Mouse (Mus musculus) gonadal fat pad, adult 2 months (tissue): ENCODE measurements around the gene 5330417C22Rik. TPM values are rescaled to one million over a fixed set of nuclear protein-coding genes. Genes with fewer than 3 reads are reported as not detected.
A peak's percentile ranks its signal among the peaks of the same experiment; 100 is the strongest.
"Not testable (repeated sequence)": the region's sequence is repeated elsewhere in the genome, so short reads cannot be mapped to it uniquely, and the experiment has no call there.

ENCODE experiments used
- DNase-seq: peaks from one replicate; pipeline ENCODE4 v3.0.0-alpha.2; 2012; ENCODE audit warnings: low read depth
- polyA plus RNA-seq: library from polyadenylated mRNA; depleted of rRNA; stranded (reverse); fragments of >200 nt; gene quantifications from 2 replicates; pipeline ENCODE4 v1.2.3, GENCODE M21; 2012; rRNA removed

The 5330417C22Rik gene
- polyA plus RNA-seq = 0.20 and 0.55 TPM in 2 replicates

DNA sequence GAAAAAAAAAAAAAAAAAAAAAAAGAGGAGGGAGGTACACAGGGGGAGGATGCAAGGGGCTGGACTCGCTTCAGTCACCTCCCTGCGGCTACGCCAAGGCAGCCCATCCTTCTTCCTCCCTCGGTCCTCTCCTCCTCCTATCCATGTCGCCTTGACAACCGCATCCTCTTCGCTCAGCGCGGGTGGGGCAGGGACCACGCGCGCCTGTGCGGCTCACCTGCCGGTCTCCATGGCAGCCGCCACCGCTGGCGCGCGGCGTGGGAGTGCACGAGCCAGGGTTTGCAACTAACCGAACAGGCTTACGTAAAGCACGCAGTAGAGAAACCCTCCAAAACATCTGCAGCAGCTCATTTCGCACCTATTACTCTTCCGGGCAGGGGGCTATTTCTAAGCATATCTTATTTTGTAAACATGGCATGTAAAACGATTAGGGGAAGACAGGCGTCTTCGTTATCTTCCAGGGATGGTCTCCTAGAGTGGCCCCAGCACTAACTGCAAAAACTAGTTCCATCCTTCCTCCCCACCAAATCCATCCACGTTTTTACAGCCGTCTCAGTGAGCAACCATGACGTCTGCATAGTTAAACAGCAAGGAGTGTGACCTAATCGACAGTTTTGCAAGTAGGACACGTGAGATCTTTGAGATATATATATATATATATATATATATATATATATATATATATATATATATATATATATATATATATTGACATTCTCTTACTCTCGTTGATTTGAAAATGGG, at the start of gene 5330417C22Rik:
5330417C22Rik (minus strand) TSS at position 20 of the 744 bp plus-strand sequence.
- no peak for DNase-seq

DNA sequence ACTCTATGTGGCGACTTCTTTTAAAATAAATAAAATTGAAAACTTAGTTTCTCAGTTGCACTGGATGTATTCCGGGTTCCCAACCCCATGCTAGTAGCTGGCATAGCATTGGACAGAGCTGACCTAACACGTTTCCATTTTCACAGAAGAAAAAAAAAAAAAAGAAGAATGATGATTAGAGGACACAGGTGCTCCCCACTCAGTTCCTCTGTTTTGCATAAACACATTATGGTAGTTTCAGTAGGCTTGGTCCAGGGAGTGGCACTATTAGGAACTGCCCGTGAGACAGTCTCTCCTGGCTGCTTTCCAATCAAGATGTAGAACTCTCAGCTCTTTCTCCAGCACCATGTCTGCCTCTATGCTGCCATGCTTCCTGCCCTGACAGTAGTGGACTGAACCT, 48.2 kb upstream of the 5330417C22Rik start:
- no peak for DNase-seq

DNA sequence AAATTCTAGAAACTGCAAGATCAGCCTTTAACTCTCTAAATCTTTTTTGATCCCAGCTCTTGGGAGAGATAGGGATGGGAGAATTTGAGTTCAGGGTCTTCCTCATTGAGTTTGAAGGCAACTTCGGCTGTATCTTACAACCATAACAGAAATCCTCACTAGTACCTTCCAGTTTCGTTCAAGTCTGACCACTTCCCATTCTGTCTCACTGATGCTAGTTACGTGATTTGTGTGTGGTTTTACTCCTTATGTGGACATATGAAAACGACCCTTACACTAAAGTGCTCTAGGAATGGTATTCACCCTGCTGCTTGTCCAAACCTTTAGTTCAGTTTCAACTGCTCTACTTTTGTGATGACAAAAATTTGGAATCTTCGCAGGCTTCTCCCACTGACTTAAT, 37.7 kb upstream of the 5330417C22Rik start:
- no peak for DNase-seq

DNA sequence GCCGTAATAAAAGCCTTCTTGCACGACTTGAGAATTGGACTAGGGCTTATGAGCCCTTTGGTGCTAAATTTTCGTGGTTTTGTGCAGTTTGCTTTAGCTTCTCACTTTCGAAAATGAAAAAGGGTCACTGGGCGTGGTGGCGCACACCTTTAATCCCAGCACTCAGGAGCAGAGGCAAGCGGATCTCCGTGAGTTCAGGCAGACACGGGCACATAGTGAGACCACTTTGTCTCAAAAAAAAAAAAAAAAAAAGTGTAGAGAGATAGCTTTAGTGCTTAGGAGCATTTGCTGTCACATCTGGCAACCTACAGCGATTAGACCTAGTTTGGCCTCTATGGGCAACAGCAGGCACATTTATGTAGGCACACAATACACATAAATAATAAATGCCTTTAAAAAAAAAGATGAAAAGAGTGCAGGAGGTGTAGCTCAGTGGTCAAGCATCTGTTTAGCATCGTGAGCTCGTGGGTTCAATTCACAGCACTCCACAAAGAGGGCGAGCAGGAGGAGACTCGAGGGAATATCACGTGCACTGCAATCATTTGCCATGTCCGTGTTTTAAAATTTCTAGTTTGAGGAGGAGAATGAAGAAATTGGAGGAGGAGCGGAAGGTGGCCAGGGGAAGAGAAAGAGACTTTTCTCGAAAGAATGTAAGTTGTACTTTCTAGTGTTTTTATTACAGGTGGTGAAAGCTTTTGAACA, 36.1 kb upstream of the 5330417C22Rik start:
- DNase-seq = no peak

DNA sequence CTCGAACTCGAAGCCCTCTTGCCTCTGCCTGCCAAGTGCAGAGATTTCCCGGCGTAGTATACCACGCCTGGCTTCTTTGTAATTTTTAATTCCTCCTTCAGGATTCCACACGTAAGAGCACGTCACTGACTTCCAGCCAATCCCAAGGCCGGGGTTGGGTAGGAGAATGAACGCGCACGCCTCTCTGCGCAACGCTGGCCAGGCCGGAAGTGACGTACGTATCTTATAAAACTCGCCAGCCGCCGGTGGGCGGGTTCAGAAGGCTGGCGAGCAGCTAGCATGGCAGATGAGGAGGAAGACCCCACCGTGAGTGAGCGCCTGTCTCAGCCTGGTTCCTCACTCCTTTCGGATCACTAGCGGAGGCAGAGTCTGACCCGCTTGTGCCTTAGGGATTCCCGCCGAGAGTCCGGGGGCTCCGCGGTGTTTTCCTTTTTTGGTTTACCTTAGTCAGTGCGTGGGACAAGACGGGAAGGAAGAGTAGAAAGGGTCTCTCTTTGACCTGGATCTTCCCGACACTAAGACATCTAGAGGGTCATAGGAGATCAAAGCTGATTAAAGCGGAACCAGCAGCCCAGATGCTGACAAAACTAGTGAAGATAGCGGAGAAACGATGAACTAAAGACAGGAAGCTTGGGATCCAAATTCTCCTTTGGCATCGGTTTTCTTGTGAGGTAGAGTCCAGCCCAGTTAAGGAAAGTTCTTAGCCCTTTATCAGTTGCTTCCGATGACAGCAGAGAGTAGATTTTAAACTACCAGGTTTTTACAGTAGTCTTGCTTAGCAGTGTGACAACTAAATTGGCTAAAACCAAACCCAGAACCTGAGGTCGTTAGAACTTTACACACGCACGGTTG, 35.3 kb upstream of the 5330417C22Rik start, which contains the start of gene Taf13:
Taf13 (plus strand) TSS at position 256 of the 852 bp plus-strand sequence.
- no peak for DNase-seq

DNA sequence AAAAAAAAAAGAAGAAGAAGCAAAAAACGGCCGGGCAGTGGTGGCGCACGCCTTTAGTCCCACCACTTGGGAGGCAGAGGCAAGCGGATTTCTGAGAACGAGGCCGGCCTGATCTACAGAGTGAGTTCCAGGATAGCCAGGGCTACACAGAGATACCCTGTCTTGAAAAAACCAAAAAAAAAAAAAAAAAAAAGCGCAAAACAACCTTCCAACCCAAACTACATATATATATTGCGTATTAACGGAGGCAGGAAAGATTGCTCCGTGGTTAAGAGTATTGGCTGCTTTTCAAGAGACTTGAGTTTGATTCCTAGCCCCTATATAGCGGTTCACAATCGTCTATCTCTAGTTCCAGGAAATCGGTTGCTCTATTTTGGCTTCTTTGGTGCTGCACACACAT, 34.5 kb upstream of the 5330417C22Rik start:
- DNase-seq = no peak

DNA sequence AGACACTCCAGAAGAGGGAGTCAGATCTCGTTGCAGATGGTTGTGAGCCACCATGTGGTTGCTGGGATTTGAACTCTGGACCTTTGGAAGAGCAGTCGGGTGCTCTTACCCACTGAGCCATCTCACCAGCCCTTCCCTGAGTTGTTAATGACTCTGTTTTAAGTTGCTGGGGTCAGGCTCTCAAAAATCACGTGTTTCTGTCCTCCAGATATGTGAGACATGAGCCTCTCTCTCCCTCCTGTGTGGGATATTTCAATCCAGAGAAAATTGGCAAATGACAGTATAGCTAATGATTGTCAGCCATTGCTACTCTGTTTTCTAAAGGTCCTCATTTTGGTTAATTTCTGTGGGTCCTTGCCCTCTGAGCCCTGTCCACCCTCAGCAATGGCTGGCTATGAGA, 33.3 kb upstream of the 5330417C22Rik start:
- not testable (repeated sequence) for DNase-seq

DNA sequence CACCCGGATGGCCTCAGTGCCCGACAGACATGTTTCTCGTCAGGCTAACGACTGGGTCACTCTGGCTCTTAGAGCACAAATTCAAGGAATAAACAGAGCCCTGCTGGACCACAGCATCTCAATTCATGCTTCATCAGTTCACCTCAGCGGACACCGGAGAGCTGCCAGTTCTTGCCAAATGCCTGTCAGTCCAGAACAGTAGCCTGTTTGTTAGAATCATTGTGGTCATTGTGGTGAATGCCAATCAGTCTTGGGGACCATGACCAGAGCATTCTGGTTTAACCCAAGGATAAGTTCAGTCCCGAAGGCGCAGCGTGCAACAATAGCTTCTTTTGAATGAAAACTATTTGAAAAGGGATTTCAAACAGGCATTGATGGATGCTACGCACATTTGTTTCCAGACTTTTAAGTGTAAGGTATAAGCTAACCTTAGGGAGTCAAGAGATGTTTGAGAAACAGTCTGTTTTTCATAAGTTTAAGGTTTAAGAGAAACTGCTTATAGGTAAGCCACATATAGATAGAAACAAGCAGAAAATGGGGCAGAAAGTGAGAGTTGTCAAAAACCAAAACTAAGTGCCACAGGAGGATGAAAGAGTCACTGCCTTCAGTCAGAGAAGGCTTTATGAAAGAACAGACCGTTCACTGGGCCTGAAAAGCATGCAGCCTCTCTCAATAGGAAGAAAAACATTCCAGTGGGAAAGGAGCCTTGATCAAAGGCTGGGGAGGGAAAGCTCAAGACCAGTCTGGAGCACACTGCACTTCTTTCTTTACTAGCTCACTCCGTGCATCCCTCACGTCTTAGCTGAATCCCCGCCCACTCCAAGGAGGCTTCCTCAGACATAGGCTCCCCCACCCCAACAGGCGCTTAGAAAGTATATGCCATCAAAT, 31.9 kb upstream of the 5330417C22Rik start:
- no peak for DNase-seq

DNA sequence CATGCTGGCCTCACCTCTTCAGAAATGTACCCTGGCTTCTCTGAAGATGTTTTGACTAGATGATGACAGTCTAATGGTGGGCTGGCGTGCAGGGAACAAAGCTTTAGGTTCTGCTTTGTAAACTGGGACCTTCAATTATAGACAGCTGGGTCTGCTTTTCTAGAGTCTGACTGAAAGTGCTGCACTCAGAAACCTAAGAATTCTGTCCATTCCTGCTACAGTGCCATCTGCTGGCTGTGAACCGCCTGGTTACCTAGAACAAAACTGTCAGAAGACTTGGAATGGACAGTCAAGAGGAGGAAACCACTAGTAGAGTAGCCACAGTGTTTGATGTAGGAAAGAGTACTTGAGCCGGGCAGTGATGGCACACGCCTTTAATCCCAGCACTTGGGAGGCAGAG, 27.0 kb upstream of the 5330417C22Rik start:
- DNase-seq = no peak

DNA sequence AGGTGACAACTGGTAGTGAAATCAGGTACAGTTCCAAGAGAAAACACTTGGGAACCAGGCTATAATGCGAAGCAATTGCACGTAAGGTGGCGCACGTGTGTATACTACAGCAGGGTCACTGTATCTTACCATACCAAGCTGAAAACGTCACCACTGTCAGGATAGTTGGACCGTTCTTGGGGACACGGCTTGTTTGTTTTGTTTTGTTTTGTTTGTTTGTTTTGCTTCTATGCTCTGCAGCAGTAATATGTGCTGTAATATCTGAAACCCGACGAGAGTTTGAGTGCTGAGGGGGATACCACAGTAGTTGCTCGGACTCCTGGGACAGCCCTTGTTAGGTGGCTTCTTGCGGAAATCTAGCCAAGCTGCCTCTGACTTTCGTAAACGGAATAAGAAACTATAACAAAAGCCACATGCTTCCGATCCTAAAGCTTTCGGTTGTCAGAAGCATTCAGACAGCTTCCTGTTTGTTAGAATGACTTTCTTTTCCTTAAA, 26.5 kb upstream of the 5330417C22Rik start:
- no peak for DNase-seq

DNA sequence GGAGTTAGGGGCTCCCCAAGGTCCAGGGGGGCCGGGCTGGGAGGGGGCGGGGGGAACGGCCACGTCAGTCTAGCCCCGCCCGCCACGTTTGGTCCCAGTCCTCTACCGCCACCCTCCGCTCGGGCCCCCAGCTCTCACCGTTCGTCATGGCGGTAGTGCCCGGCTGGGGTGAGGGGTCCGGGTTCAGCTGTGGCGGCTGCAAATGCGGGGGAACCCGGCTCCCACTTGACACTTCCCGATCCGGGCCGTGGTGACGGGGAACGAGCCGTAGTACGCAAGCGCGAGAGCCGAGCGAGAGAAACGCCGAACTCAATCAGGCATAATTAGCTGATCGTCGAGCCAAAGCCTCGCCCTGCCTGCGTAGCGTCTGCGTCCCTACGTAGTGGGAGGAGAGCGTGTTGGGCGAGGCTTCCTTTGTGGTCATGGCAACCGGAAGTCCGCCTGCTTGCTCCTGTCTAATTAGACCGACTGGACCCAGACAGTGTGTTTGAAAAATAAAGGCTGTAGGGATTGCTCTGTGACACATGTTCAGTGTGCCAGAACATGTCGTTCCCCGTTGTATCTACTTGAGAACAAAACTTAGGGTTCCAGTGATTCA, 25.9 kb upstream of the 5330417C22Rik start, which contains the start of gene Tmem167b:
Tmem167b (minus strand) TSS at position 334 of the 598 bp plus-strand sequence.
- DNase-seq = peak; percentile 82

DNA sequence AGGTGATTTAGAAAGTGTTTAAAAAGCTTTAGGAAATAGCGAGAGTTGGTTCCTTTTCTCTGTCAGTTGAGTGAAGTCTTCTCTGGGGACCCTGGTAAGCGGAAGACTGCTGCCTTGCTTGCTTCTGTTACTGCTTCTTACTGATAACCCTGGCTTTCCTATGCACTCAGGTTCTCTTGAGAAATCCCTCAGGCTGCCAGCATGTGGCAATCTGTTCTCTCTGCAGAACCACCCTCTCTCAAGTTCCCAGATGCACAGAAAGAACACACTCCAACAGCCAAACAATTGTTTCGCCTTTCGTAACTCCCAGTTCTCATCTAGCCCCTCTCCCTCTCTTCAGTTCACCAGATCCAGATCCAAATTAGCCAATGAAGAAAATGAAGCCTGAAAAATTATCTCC, 21.6 kb upstream of the 5330417C22Rik start:
- DNase-seq = no peak

DNA sequence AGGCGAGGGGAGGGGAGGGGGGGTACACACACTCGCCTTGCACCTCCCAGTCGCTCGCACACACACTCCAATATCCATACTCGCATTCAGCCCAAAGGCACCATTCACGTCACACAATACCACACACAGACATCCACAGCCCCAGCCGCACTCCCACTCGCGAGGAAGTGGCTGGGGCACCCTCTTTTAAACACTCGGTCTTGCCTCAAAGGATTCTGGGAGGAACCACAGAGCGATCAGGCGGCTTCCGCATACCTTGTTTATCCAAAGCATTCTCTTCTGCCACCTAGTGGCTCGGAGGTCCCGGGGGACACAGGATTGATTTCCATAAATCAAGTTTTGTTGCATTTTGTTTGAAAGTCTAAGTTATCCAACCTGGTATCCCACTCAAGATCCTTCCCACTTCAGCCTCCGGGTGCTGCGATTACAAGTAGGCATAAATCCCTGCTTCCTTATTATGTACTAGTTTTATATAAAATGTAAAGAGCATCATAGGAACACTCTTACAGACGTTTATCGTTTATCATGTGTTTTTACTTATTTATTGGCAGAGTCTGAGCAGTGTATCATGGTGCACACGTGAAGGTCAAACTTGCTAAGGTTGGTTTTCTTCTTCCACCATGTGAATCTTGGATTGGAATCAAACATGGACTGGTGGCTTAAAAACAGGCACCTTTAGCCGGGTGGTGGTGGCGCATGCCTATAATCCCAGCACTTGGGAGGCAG, 18.4 kb upstream of the 5330417C22Rik start:
- no peak for DNase-seq

DNA sequence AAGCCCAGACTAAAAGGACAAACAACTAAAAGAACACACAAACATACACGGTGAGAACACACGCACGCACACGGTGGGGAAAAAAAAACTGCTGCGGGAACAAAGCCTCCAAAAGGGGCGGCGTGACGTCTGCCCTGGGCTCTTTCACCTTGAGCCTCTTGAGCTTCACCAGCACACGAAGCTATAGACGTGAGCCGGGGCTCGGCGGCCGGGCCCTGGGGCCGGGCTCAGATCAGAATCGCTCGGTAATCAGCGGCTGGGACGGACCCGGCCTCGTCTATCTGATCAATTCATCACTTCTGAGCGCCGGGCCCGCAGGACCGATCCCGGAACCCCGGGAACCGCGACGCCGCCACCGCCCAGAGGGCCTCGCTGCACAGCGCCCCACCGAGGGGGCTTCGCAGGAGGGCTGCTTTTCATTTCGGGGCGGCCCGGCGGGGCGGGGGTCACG, 17.8 kb upstream of the 5330417C22Rik start:
- no peak for DNase-seq

DNA sequence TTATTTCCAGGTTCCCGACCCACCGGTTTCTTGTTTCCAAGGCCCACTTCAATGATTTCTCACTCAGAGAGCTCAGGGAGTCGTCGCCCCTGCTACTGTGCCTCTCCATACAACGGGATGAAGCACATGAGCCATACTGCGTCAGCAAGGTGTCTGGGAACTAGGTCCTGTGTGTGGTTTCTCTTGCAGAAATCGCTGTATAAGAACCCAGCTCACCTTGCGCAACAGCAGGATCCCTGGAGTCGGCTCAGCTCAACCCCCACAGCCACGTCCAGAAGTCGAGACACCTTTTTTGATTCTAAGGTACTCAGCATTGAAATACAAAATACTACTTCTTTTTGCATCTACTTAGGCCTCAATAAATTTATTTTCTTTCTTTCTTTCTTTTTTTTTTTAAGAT, 6.0 kb upstream of the 5330417C22Rik start:
- no peak for DNase-seq

DNA sequence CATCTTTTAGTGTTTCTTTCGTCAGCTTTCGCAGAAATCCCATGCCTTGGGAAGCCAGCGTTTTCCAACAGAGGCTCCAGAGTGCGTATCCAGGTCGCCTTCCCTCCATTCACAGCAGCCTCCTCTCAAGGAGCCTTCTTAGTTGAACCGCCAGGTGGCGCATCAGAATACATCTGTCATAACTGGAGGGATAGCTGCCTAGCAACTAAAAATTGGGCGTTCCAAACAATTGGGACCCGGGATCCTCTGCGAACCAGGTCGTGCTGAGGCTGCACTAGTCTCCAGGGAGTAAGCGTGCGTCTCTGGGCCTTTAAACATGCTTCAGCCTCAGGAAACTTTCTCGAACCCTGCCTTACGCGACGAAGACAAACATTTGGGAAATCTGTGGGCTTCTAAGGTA, 967 bp upstream of the 5330417C22Rik start:
- DNase-seq = no peak

DNA sequence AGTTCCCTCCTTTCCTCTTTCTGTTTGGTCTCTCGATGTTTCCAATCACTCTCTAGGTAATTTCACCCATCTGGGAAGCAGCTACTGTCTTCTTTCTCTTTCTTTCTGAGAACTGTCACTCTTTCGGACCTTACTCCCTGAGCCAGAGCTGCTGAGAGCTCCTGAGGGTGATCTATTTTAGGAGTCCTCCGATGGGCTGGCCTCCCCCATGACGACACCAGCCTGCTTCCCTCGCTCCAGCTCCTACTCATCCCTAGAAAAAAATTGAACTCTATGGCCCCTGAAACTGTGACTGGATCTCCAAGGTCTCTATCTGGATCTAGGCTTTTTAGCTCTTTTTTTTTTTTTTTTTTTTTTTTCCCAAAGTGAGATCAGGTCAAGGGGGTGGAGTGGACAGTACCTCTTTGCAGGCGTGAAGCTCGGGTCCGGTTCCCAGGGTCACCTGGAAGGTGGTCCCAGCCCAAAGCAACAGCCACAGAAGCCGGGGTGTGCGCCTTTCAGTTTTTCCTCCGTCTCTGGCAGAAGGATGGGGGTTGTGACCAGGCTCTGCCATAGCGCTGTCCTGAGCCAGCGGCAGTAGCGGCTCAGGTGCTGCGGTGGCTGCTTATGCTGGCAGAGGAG, 330 bp downstream of the 5330417C22Rik start:
- DNase-seq = no peak

DNA sequence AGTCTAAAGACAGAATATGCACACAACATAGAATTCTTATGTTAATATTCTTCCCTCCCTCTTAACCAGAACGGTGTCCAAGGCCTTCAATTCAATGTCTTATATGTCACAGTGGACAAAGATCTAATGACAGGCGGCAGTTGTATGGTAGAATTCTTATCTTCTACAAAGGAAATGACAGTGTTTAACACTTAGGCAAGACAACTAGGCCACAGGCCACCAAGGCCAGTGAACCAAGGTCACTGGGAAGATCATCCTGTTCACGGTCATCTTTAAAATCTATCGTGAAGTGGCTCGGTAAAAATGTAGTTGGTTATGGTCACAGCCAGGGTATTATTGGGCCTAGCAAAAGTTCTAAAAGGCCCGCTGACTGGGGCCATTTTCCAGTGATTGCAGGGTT, 2.4 kb downstream of the 5330417C22Rik start, which contains the start of gene 1700013F07Rik:
1700013F07Rik (plus strand) TSS at position 200 of the 400 bp plus-strand sequence.
- DNase-seq = no peak
